Mouse (Mus musculus): ENCODE data around the gene Hils1.
"Not testable (repeated sequence)": the region's sequence is repeated elsewhere in the genome, so short reads cannot be mapped to it uniquely, and the experiment has no call there.

The Hils1 gene

GRCm38 (mm10) chr11:94955103-94955502 is 12.3 kb upstream of the Hils1 start:
- DNase-seq (ENCODE audit: low read depth, low spot score): no peak

GRCm38 (mm10) chr11:94957693-94958064 is 9.7 kb upstream of the Hils1 start:
- no peak for DNase-seq (ENCODE audit: low read depth, low spot score)

- no peak for DNase-seq (ENCODE audit: low read depth, low spot score)
Measured at GRCm38 (mm10) chr11:94958065-94958858, 9.1 kb upstream of the Hils1 start.

- DNase-seq (ENCODE audit: low read depth, low spot score): no peak
Measured at GRCm38 (mm10) chr11:94962534-94963101, 4.8 kb upstream of the Hils1 start.

GRCm38 (mm10) chr11:94968187-94968586 is 794 bp downstream of the Hils1 start:
- no peak for DNase-seq (ENCODE audit: low read depth, low spot score)

GRCm38 (mm10) chr11:94969709-94970108 is 2.3 kb downstream of the Hils1 start:
- not testable (repeated sequence) for DNase-seq (ENCODE audit: low read depth, low spot score)

- DNase-seq (ENCODE audit: low read depth, low spot score): peak; percentile 55
Measured at GRCm38 (mm10) chr11:94970210-94970943, 3.0 kb downstream of the Hils1 start.

GRCm38 (mm10) chr11:94971895-94972615 is 4.7 kb downstream of the Hils1 start:
- no peak for DNase-seq (ENCODE audit: low read depth, low spot score)

- DNase-seq (ENCODE audit: low read depth, low spot score): no peak
Measured at GRCm38 (mm10) chr11:94972887-94973286, 5.5 kb downstream of the Hils1 start.

GRCm38 (mm10) chr11:94973313-94973712 is 5.9 kb downstream of the Hils1 start:
- DNase-seq (ENCODE audit: low read depth, low spot score): no peak

GRCm38 (mm10) chr11:94974951-94975350 is 7.6 kb downstream of the Hils1 start:
- no peak for DNase-seq (ENCODE audit: low read depth, low spot score)

- no peak for DNase-seq (ENCODE audit: low read depth, low spot score)
Measured at GRCm38 (mm10) chr11:94976199-94976598, 8.8 kb downstream of the Hils1 start, which contains the start of gene Sgca. TSS of gene Sgca (minus strand) at chr11:94976327.

- DNase-seq (ENCODE audit: low read depth, low spot score): no peak
Measured at GRCm38 (mm10) chr11:94978178-94978915, 11.0 kb downstream of the Hils1 start.

- DNase-seq (ENCODE audit: low read depth, low spot score): peak; percentile 93
Measured at GRCm38 (mm10) chr11:94978947-94979346, 11.6 kb downstream of the Hils1 start.

- DNase-seq (ENCODE audit: low read depth, low spot score): no peak
Measured at GRCm38 (mm10) chr11:94979462-94980179, 12.2 kb downstream of the Hils1 start.

- no peak for DNase-seq (ENCODE audit: low read depth, low spot score)
Measured at GRCm38 (mm10) chr11:94985140-94985539, 17.7 kb downstream of the Hils1 start.

GRCm38 (mm10) chr11:94985822-94986221 is 18.4 kb downstream of the Hils1 start:
- no peak for DNase-seq (ENCODE audit: low read depth, low spot score)

- DNase-seq (ENCODE audit: low read depth, low spot score): no peak
Measured at GRCm38 (mm10) chr11:94986435-94986834, 19.0 kb downstream of the Hils1 start.

- DNase-seq (ENCODE audit: low read depth, low spot score): no peak
Measured at GRCm38 (mm10) chr11:94987341-94987740, 19.9 kb downstream of the Hils1 start.

GRCm38 (mm10) chr11:94987851-94988250 is 20.5 kb downstream of the Hils1 start:
- no peak for DNase-seq (ENCODE audit: low read depth, low spot score)
